Mouse (Mus musculus): ENCODE measurements around the gene Scarb2. TPM values are rescaled to one million over a fixed set of nuclear protein-coding genes. Genes with fewer than 3 reads are reported as not detected.
"Not testable (repeated sequence)": the region's sequence is repeated elsewhere in the genome, so short reads cannot be mapped to it uniquely, and the experiment has no call there.

Gene Scarb2
- polyA plus RNA-seq, 1 experiment, result 46.6 TPM

DNA sequence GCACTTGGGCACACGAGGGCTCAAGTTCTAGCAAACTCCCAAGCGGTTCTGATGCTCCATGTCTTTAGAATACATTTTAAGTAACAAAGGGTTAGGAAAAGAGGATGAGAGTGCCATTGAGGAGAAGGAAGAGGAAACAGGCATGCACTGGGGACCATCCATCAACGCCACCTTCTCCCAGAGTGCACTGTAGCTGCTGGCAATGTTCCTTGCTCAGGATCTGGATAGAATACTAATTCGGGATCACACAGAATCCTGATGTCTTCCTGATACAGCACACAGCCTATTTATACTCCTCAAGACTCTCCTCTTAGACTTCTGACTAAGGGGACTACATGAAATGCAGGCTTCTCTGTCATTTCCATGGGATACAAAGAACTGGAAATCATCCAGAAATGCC is 33.1 kb upstream of the Scarb2 start:
- Histone ChIP-seq H3K79me2 (ENCODE audit: control insufficient read depth, insufficient read depth) (no peaks in the 10 kb centered on the region), H3ac (ENCODE audit: control insufficient read depth, insufficient read length) (no peak overlapping the region), H3K4me3 (no peak overlapping the region), H3K4me2 (ENCODE audit: low read depth) (no peak overlapping the region), H3K36me3 (ENCODE audit: control insufficient read depth, insufficient read depth) (no peaks in the 10 kb centered on the region), H3K27me3 (ENCODE audit: control insufficient read depth, insufficient read depth, insufficient read length) (peaks cover 3% of the 10 kb centered on the region)
- TF ChIP-seq MYOG (IDR thresholded peaks at IDR 0.05; ENCODE audit: control insufficient read depth in 1 of 3, insufficient read depth in 1 of 3, insufficient read length in 2 of 3, low read depth in 2 of 3) (no peak), CEBPB (IDR thresholded peaks at IDR 0.05; ENCODE audit: insufficient read depth, poor library complexity, severe bottlenecking) (no peak), SRF (IDR thresholded peaks at IDR 0.05; ENCODE audit: control insufficient read depth, insufficient read length, low read depth) (no peak), REST (IDR thresholded peaks at IDR 0.05; ENCODE audit: insufficient read depth, insufficient read length) (no peak), MAX (IDR thresholded peaks at IDR 0.05; ENCODE audit: low read depth) (no peak), E2F4 (IDR thresholded peaks at IDR 0.05; ENCODE audit: insufficient read depth) (no peak), POLR2AphosphoS2 (IDR thresholded peaks at IDR 0.05; ENCODE audit: insufficient read length, low read depth) (no peak), MYOD1 (IDR thresholded peaks at IDR 0.05; ENCODE audit: control insufficient read depth in 1 of 3, insufficient read length in 2 of 3, low read depth in 2 of 3) (no peak), USF1 (IDR thresholded peaks at IDR 0.05; ENCODE audit: low read depth) (no peak), TCF3 (IDR thresholded peaks at IDR 0.05; ENCODE audit: insufficient read length, low read depth) (no peak), TCF12 (IDR thresholded peaks at IDR 0.05; ENCODE audit: insufficient read depth, poor library complexity, severe bottlenecking) (no peak), POLR2A (IDR thresholded peaks at IDR 0.05; ENCODE audit: insufficient read length, low read depth) (no peak)

DNA sequence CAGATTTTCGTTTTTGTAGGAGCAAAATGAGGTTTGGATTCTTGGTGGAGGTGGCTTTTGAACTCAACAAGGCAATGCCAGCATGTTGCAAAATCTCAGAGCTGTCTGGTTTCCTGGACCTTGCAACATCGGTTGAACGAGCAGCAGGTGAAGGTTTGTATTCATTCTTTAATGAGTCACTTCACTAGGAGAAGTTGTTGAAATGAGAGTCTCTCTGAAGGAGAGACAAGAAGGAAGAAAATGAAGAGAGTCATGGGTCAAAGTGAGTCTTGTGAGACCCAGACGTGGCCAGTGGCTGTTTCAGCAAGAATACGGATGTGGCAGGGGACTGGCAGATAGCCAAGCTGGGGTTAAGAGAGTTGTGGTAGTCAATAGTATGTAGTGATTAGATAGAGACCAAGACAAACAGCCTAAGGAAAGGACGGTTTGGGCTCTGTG is 18.2 kb upstream of the Scarb2 start:
- Histone ChIP-seq H3K36me3 (ENCODE audit: control insufficient read depth, insufficient read depth) (no peaks in the 10 kb centered on the region), H3K27me3 (ENCODE audit: control insufficient read depth, insufficient read depth, insufficient read length) (peaks cover 3% of the 10 kb centered on the region), H3K4me3 (no peak overlapping the region), H3K79me2 (ENCODE audit: control insufficient read depth, insufficient read depth) (no peaks in the 10 kb centered on the region), H3ac (ENCODE audit: control insufficient read depth, insufficient read length) (no peak overlapping the region), H3K4me2 (ENCODE audit: low read depth) (no peak overlapping the region)
- TF ChIP-seq REST (IDR thresholded peaks at IDR 0.05; ENCODE audit: insufficient read depth, insufficient read length), result no peak
- no peak for TF ChIP-seq E2F4 (IDR thresholded peaks at IDR 0.05; ENCODE audit: insufficient read depth)
- TF ChIP-seq MAX (IDR thresholded peaks at IDR 0.05; ENCODE audit: low read depth), result no peak
- no peak for TF ChIP-seq MYOD1 (IDR thresholded peaks at IDR 0.05; ENCODE audit: control insufficient read depth in 1 of 3, insufficient read length in 2 of 3, low read depth in 2 of 3)
- no peak for TF ChIP-seq USF1 (IDR thresholded peaks at IDR 0.05; ENCODE audit: low read depth)
- TF ChIP-seq POLR2AphosphoS2 (IDR thresholded peaks at IDR 0.05; ENCODE audit: insufficient read length, low read depth), result no peak
- no peak for TF ChIP-seq POLR2A (IDR thresholded peaks at IDR 0.05; ENCODE audit: insufficient read length, low read depth)
- no peak for TF ChIP-seq SRF (IDR thresholded peaks at IDR 0.05; ENCODE audit: control insufficient read depth, insufficient read length, low read depth)
- no peak for TF ChIP-seq TCF12 (IDR thresholded peaks at IDR 0.05; ENCODE audit: insufficient read depth, poor library complexity, severe bottlenecking)
- no peak for TF ChIP-seq TCF3 (IDR thresholded peaks at IDR 0.05; ENCODE audit: insufficient read length, low read depth)
- TF ChIP-seq MYOG (IDR thresholded peaks at IDR 0.05; ENCODE audit: control insufficient read depth in 1 of 3, insufficient read depth in 1 of 3, insufficient read length in 2 of 3, low read depth in 2 of 3), result no peak
- no peak for TF ChIP-seq CEBPB (IDR thresholded peaks at IDR 0.05; ENCODE audit: insufficient read depth, poor library complexity, severe bottlenecking)

DNA sequence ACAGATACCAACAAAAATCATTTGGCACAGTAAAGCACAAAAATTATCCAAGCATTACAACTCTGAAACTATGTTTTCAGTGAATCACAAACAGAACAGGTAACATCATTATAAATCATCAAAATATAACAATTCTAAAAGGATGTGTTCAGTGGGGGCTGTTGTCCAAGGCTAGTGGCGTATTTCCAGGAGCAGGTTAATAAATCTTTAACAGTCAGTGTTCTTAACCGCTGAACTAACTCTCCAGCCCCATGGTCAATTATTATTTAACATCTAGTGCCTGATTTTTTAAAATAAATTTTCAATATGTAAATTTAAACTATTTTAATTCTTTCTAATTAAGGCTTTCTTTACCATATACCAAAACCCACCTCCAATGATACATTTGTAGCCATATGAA is 14.5 kb upstream of the Scarb2 start:
- H3K4me3 ChIP-seq; H3K79me2 ChIP-seq (ENCODE audit: control insufficient read depth, insufficient read depth); H3ac ChIP-seq (ENCODE audit: control insufficient read depth, insufficient read length); H3K4me2 ChIP-seq (ENCODE audit: low read depth); H3K36me3 ChIP-seq (ENCODE audit: control insufficient read depth, insufficient read depth); H3K27me3 ChIP-seq (ENCODE audit: control insufficient read depth, insufficient read depth, insufficient read length): not testable (repeated sequence)

DNA sequence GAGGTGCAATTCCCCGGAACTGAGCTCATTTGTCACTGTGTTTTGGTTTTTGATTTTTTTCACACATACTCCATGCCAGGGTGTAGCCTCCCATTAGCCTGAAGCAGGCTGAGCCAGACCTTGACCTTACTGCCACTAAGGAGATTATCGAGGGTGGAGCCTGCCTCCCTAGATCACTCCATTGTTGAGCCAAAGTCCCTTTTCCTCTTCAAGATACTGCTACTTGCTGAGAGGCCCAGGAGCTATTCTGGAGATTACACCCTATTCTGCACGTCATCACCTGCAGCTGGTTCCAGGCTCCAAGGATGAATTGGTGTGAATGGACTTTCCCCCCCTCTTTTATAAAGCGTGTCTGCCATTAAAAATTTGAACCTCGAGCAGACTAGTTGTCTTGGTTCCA is 5.4 kb upstream of the Scarb2 start:
- Histone ChIP-seq H3ac (ENCODE audit: control insufficient read depth, insufficient read length) (no peak overlapping the region), H3K27me3 (ENCODE audit: control insufficient read depth, insufficient read depth, insufficient read length) (no peaks in the 10 kb centered on the region), H3K79me2 (ENCODE audit: control insufficient read depth, insufficient read depth) (no peaks in the 10 kb centered on the region), H3K36me3 (ENCODE audit: control insufficient read depth, insufficient read depth) (no peaks in the 10 kb centered on the region), H3K4me3 (no peak overlapping the region), H3K4me2 (ENCODE audit: low read depth) (no peak overlapping the region)
- TF ChIP-seq POLR2A (IDR thresholded peaks at IDR 0.05; ENCODE audit: insufficient read length, low read depth) (no peak), USF1 (IDR thresholded peaks at IDR 0.05; ENCODE audit: low read depth) (no peak), CEBPB (IDR thresholded peaks at IDR 0.05; ENCODE audit: insufficient read depth, poor library complexity, severe bottlenecking) (no peak), TCF3 (IDR thresholded peaks at IDR 0.05; ENCODE audit: insufficient read length, low read depth) (no peak), SRF (IDR thresholded peaks at IDR 0.05; ENCODE audit: control insufficient read depth, insufficient read length, low read depth) (no peak), MYOD1 (IDR thresholded peaks at IDR 0.05; ENCODE audit: control insufficient read depth in 1 of 3, insufficient read length in 2 of 3, low read depth in 2 of 3) (no peak), REST (IDR thresholded peaks at IDR 0.05; ENCODE audit: insufficient read depth, insufficient read length) (no peak), MAX (IDR thresholded peaks at IDR 0.05; ENCODE audit: low read depth) (no peak), POLR2AphosphoS2 (IDR thresholded peaks at IDR 0.05; ENCODE audit: insufficient read length, low read depth) (no peak), TCF12 (IDR thresholded peaks at IDR 0.05; ENCODE audit: insufficient read depth, poor library complexity, severe bottlenecking) (no peak), E2F4 (IDR thresholded peaks at IDR 0.05; ENCODE audit: insufficient read depth) (no peak), MYOG (IDR thresholded peaks at IDR 0.05; ENCODE audit: control insufficient read depth in 1 of 3, insufficient read depth in 1 of 3, insufficient read length in 2 of 3, low read depth in 2 of 3) (no peak)

DNA sequence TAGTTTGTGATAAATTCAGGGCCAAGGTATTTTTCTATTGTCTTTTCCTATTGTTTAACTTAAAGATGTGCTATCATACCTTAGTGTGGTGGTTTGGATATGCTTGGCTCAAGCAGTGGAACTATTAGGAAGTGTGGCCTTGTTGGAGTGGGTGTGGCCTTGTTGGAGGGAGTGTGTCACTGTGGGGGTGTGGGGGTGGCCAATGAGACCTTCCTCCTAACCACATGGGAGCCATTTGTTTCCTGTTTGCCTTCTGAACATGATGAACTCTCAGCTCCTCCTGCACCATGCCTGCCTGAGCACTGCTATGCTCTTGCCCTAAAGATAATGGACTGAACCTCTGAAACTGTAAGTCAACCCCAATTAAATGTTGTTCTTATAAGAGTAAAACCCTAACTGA is 4.6 kb upstream of the Scarb2 start:
- no peaks in the 10 kb centered on the region for H3K79me2 ChIP-seq (ENCODE audit: control insufficient read depth, insufficient read depth)
- H3K27me3 ChIP-seq (ENCODE audit: control insufficient read depth, insufficient read depth, insufficient read length), result no peaks in the 10 kb centered on the region
- H3K4me3 ChIP-seq, result no peak overlapping the region
- no peak overlapping the region for H3ac ChIP-seq (ENCODE audit: control insufficient read depth, insufficient read length)
- no peaks in the 10 kb centered on the region for H3K36me3 ChIP-seq (ENCODE audit: control insufficient read depth, insufficient read depth)
- H3K4me2 ChIP-seq (ENCODE audit: low read depth), result no peak overlapping the region
- no peak for TF ChIP-seq USF1 (IDR thresholded peaks at IDR 0.05; ENCODE audit: low read depth)
- no peak for TF ChIP-seq CEBPB (IDR thresholded peaks at IDR 0.05; ENCODE audit: insufficient read depth, poor library complexity, severe bottlenecking)
- no peak for TF ChIP-seq POLR2A (IDR thresholded peaks at IDR 0.05; ENCODE audit: insufficient read length, low read depth)
- TF ChIP-seq E2F4 (IDR thresholded peaks at IDR 0.05; ENCODE audit: insufficient read depth), result no peak
- TF ChIP-seq MYOG (IDR thresholded peaks at IDR 0.05; ENCODE audit: control insufficient read depth in 1 of 3, insufficient read depth in 1 of 3, insufficient read length in 2 of 3, low read depth in 2 of 3), result no peak
- TF ChIP-seq MYOD1 (IDR thresholded peaks at IDR 0.05; ENCODE audit: control insufficient read depth in 1 of 3, insufficient read length in 2 of 3, low read depth in 2 of 3), result no peak
- no peak for TF ChIP-seq TCF12 (IDR thresholded peaks at IDR 0.05; ENCODE audit: insufficient read depth, poor library complexity, severe bottlenecking)
- no peak for TF ChIP-seq MAX (IDR thresholded peaks at IDR 0.05; ENCODE audit: low read depth)

All from myocyte (in vitro differentiated cells).